Mouse (Mus musculus) skeletal muscle tissue, adult 2 months (tissue): ENCODE measurements around the gene Zglp1.
"Not testable (repeated sequence)": the region's sequence is repeated elsewhere in the genome, so short reads cannot be mapped to it uniquely, and the experiment has no call there.

ENCODE experiments used
- DNase-seq: peaks from one replicate; pipeline ENCODE4 v3.0.0-alpha.2; 2012; ENCODE audit warnings: low read depth, low spot score

Gene Zglp1

GRCm38 (mm10) chr9:21072641-21073040 is 5.7 kb upstream of the Zglp1 start:
- DNase-seq: no peak

GRCm38 (mm10) chr9:21062928-21063327 is 4.0 kb downstream of the Zglp1 start:
- no peak for DNase-seq

- DNase-seq: no peak
Measured at GRCm38 (mm10) chr9:21051578-21051977, 15.3 kb downstream of the Zglp1 start.

- DNase-seq: no peak
Measured at GRCm38 (mm10) chr9:21045235-21045634, 21.7 kb downstream of the Zglp1 start.

GRCm38 (mm10) chr9:21044785-21045184 is 22.1 kb downstream of the Zglp1 start:
- DNase-seq: not testable (repeated sequence)

GRCm38 (mm10) chr9:21043563-21043962 is 23.3 kb downstream of the Zglp1 start:
- DNase-seq: no peak

GRCm38 (mm10) chr9:21041308-21041707 is 25.6 kb downstream of the Zglp1 start:
- DNase-seq: no peak

- no peak for DNase-seq
Measured at GRCm38 (mm10) chr9:21039779-21040178, 27.1 kb downstream of the Zglp1 start.

GRCm38 (mm10) chr9:21037481-21037891 is 29.4 kb downstream of the Zglp1 start:
- no peak for DNase-seq

- no peak for DNase-seq
Measured at GRCm38 (mm10) chr9:21036666-21037065, 30.2 kb downstream of the Zglp1 start.

- DNase-seq: no peak
Measured at GRCm38 (mm10) chr9:21036161-21036560, 30.7 kb downstream of the Zglp1 start.

- DNase-seq: no peak
Measured at GRCm38 (mm10) chr9:21035586-21035985, 31.3 kb downstream of the Zglp1 start.

GRCm38 (mm10) chr9:21034481-21035085 is 32.3 kb downstream of the Zglp1 start:
- DNase-seq: no peak

- DNase-seq: peak; percentile 68
Measured at GRCm38 (mm10) chr9:21033136-21033535, 33.8 kb downstream of the Zglp1 start.

- no peak for DNase-seq
Measured at GRCm38 (mm10) chr9:21032491-21032890, 34.4 kb downstream of the Zglp1 start.

GRCm38 (mm10) chr9:21031896-21032351 is 35.0 kb downstream of the Zglp1 start, which contains the start of gene Icam5:
Icam5 (plus strand) TSS chr9:21032073.
- no peak for DNase-seq

GRCm38 (mm10) chr9:21031251-21031895 is 35.5 kb downstream of the Zglp1 start:
- DNase-seq: peak; percentile 67

GRCm38 (mm10) chr9:21030781-21031250 is 36.1 kb downstream of the Zglp1 start:
- peak; percentile 92 for DNase-seq

GRCm38 (mm10) chr9:21030055-21030600 is 36.8 kb downstream of the Zglp1 start:
- no peak for DNase-seq

GRCm38 (mm10) chr9:21029291-21030054 is 37.4 kb downstream of the Zglp1 start, which contains the start of gene Icam4:
Icam4 (plus strand) TSS chr9:21029373.
- peak; percentile 60 for DNase-seq

- no peak for DNase-seq
Measured at GRCm38 (mm10) chr9:21028560-21029110, 38.3 kb downstream of the Zglp1 start.
